Mouse (Mus musculus) ES-Bruce4 (cell line): ENCODE measurements around the gene Trmt10a.

Source experiments
- CTCF ChIP-seq: IDR thresholded peaks from one replicate; pipeline ENCODE4 v1.8.1; 2011; ENCODE audit warnings: low read depth, low read length
- EP300 ChIP-seq: IDR thresholded peaks from 2 replicates; pipeline ENCODE4 v1.6.1; 2011; ENCODE audit warnings: low read depth, low read length; ENCODE audit not compliant: insufficient read depth
- POLR2A ChIP-seq: IDR thresholded peaks from one replicate; pipeline ENCODE4 v1.8.1; 2011; ENCODE audit warnings: low read length; ENCODE audit not compliant: insufficient read depth

- no peak for TF ChIP-seq EP300
- TF ChIP-seq POLR2A, result no peak
- no peak for TF ChIP-seq CTCF
Observed at GRCm38 (mm10) chr3:138142052-138142732, 1.1 kb upstream of the Trmt10a start.
